Mouse (Mus musculus): ENCODE results near the gene Rgs7bp.
"Not testable (repeated sequence)": the region's sequence is repeated elsewhere in the genome, so short reads cannot be mapped to it uniquely, and the experiment has no call there.

Rgs7bp gene

GRCm38 (mm10) chr13:104936586-104936985, 118.1 kb downstream of the Rgs7bp start:
- DNase-seq (ENCODE audit: low spot score), result no peak

GRCm38 (mm10) chr13:104931635-104932532, 122.8 kb downstream of the Rgs7bp start:
- DNase-seq (ENCODE audit: low spot score), result no peak

GRCm38 (mm10) chr13:104930814-104931213, 123.9 kb downstream of the Rgs7bp start:
- no peak for DNase-seq (ENCODE audit: low spot score)

- DNase-seq (ENCODE audit: low spot score), result no peak
Observed at GRCm38 (mm10) chr13:104918663-104919062, 136.1 kb downstream of the Rgs7bp start.

- DNase-seq (ENCODE audit: low spot score), result not testable (repeated sequence)
Observed at GRCm38 (mm10) chr13:104916771-104917170, 138.0 kb downstream of the Rgs7bp start.

GRCm38 (mm10) chr13:104916106-104916505, 138.6 kb downstream of the Rgs7bp start:
- DNase-seq (ENCODE audit: low spot score), result no peak

- DNase-seq (ENCODE audit: low spot score), result no peak
Observed at GRCm38 (mm10) chr13:104914288-104914895, 140.3 kb downstream of the Rgs7bp start.

- not testable (repeated sequence) for DNase-seq (ENCODE audit: low spot score)
Observed at GRCm38 (mm10) chr13:104911626-104912025, 143.1 kb downstream of the Rgs7bp start.

GRCm38 (mm10) chr13:104911006-104911405, 143.7 kb downstream of the Rgs7bp start:
- DNase-seq (ENCODE audit: low spot score), result not testable (repeated sequence)

GRCm38 (mm10) chr13:104908691-104909090, 146.0 kb downstream of the Rgs7bp start:
- DNase-seq (ENCODE audit: low spot score), result no peak
